Mouse (Mus musculus) heart, adult 9 months (tissue): ENCODE measurements around the gene Ppp6r3.

Experiments used
- DNase-seq, 2 experiments: peaks; one replicate each; pipeline ENCODE4 v3.0.0; 2022; ENCODE audit warnings: low spot score in 2 of 2

Ppp6r3 gene

DNA sequence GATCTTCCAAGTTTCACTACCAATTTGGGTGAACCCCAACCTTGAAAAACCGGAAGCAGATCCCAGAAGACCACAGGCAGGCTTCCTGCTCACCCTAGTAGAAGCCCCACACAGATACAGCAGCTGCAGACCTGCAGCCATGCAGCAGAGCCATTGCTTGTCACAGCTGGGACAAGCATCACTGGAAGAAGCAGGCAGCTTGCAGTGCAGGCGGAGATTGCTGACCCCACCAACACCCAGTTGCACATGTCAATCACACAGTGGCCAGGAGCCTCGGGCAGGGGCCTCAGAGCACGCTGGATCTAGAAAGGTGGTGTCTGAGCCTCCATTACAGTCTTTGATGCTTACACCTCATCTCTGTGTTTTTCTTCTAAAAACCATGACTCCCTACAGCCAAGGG is 141.4 kb downstream of the Ppp6r3 start:
- DNase-seq: no peak

DNA sequence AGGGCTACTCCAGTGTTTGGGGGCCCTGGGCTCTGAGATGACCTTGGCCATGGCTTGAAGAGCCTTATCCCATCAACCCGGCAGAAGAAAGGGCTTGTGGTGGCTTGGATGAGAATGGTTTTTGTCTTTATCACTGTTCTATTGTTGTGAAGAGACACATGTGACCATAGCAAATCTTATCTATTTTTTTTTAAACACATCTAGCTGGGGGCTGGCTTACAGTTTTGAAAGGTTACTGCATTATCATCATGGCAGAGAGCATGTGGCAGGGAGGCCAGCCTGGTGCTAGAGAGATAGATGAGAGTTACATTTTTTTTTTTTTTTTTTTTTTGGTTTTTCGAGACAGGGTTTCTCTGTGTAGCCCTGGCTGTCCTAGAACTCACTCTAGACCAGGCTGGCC is 143.6 kb downstream of the Ppp6r3 start:
- DNase-seq: no peak

DNA sequence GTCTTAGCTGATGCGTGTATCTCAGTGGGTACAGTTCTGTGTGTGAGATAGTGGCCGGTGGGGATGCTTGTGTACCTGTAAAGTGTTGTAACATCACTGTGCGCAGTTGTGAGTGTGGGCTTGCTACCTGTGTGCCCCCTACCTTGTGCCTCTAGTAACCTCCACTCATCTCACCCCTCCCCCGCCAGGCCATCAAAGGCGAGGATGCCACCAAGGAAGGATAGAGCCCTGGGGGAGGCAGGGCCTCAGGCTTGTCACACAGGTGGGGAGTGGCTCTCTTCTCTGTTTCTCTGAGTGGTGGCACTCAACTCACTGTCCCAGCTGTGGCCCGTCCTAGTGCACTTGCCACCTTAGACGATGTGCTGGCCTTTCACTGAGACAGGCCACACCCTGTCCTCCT is 144.5 kb downstream of the Ppp6r3 start:
- no peak for DNase-seq

DNA sequence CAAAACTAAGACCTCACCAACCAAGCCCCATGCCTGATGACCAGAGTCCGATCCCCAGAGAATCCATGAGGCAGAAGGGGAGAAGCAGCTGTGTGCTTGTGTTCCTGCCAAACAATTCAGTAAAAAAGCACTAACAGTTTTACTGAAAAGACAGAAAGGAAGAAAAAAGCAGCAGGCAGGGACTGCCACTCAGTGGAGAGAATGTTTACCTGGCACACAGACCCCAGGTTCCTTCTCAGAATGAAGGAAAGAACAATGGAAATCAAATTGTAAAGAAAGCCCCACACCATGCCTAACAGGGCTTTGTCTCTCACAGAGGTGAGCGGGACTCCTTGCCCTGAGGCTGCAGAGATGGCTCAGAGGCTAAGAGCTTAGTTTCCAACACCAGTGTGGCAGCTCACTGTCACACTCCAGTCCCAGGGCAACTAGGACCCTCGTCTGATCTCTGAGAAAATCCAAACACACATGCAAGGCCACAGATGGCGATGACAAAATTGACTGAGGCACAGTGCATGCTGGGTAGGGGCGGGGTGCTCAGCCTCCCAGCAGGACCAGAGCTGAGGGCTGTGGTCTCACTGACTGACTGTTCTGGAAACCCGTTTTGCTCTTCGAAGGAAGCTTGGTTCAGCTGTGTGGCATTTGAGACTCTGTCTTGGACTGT is 146.3 kb downstream of the Ppp6r3 start:
- peak; percentile 17 to 32 for DNase-seq

DNA sequence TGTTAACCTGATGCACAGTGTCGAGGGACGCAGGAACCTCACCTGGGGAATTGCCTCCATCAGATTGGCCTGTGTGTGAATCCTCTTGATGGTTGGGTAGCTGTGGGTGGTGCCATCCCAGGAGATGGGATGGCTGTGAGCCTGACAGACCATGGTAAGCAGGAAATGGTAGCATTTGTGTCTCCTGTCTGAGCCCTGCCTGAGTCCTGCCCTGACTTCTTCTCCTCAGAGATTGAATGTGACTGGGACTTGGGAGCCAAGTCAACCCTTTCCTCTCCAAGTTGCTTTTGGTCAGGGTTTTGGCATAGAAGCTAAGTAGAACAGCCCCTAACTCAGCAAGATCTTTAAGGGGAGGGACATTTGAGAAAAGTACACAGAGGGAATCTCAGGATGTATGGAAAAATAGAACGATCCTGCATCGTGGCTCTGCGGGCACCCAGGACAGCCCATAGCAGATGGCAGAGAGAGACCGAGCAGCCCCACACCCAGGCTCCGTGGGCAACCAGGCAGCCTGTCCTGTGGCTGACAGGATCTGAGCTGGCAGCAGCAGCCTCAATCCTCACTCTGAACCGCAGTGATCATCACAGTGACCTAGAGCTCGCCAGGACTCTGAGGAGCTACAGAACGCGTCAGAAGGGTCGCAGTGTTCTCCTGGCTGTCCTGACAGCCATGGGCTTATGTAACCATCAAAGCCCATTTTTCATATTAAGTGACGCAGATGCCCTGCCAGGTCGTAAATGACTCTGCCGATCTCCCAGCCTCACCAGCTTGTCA is 147.3 kb downstream of the Ppp6r3 start:
- DNase-seq: no peak

DNA sequence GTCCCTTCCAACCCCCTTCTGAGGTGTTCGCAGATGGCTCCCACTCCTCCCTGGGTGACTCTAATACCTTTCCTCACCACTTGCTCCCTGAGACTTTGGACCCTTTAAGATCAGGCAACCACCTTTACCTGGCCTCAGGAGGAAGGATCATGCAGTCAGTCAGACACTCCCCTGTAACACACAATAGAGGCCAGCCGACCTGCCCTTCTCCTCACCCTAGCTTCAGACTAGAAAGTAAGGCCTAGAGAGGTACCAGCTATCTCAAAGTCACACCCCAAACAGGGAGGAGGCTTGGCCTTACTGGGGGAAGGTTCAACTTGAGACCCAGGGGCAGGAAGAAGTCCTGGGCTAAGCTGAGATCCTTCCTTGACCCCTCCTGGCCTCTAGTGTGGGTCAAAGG is 151.3 kb downstream of the Ppp6r3 start:
- DNase-seq: no peak

DNA sequence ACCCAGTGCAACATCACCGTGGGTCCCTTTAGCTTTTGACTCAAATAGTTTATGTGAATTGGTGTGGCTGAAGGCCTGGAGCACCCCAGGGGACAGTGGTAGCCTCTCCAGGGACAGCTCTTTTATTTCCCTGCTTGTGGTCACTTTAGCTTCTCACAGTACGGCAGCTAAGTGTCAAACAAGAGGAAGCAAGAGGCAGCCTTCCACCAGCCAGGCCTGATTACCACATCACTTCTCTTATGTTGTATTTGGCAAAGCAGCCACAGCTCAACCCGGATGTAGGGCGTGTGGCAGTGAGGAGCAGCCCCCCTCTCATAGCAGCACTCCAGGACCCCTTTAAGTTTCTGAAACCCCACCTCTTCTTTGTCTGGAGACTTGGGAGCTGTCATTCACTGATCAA is 152.6 kb downstream of the Ppp6r3 start:
- peak; percentile 8 to 34 for DNase-seq

DNA sequence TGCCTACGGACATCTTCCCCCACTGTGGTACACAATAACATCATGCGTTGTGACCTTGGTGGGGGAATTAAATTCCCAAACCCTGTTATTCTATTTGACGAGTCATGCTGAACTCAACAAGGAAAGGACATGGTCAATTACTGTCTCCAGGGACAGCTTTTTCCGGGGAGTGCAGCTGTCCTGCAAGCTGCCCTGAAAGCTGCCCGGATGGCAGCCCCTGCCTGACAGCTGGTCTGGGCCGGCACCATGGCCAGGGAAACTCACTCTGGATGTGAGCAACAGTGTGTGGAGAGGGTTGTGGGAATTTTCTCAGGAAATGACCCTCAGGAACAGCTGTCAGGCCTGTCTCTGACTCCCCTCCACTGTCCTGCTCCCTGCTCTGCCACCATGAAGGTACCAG is 153.1 kb downstream of the Ppp6r3 start:
- peak; percentile 2 to 21 for DNase-seq

DNA sequence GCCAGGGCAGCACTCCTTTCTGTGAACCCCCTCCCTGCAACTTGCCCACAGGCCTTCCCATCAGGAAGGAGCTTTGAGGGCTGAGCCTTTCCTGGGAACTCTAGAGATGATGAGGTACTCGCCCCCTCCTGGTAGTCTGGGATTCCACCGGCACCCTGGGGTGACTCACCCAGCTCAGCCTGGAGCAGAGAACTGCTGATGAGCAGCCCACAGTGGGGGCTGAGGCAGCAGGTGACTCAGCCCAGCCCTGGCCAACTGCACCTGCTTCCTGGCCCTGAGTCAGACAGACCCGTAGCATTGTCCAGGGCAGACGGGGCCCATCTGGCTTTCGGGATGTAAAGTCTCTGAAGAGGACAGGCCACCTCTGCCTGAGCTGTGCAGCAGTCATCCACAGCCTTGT is 156.3 kb downstream of the Ppp6r3 start:
- no peak for DNase-seq

DNA sequence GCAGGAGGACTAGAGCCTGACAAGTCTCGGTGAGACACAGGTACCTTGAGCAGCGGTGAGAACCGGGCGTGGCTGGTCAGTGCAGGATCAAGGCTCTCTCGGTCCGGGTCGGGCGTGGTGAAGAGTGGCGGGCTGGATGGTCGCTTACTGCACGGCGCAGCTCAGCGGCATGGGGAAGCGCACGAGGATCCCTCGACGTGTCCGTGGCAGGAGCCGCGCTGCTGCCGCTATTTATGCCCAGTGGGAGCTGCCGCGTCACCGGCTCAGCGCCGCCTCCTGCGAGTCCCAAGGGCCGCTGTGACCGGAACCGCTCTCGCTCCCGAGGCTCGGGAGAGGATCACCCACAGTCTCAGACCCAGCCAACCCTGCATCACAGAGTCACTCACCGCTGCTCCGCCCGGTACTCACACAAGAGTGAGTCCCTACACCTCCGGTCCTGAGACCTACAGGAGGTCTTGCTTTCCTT is 161.2 kb downstream of the Ppp6r3 start, which contains the start of gene Gal:
Gene Gal, minus strand, starts transcription at position 277 of the 466 bp plus-strand sequence.
- no peak for DNase-seq

DNA sequence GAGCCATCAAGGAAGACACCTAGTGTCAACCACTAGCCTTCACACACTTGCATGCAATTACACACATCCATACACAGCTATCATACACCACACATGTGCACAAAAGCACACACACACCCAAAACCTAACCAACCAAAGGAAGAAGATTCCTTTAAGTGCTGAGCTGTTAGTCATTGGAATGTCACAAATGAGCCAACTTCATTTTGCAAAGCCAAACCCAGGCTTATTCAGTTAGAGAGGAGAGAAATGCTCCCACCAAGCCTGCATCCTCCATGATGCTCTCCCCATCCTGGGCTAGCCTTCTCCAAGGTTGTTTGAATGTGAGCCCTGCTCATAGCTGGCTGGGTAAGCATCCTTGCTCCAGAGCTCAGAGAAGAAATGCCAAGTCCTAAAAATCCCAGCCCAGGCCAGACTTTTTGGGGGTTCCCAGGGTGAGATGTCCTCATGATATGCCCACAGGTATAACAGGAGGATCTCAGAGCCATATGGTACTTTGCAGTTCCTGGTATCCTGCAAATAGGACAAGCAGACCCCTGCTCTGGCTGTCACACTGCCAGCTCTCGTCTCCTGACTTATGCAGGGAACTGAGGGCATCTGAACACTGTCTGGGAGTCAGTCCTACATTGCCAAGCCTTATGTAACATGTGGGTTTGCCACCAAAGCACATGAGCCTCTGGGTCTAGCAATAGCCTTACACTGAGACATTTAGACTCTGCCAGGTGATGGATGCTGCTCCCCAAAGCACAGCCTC is 169.8 kb downstream of the Ppp6r3 start:
- DNase-seq: no peak
